In genomic region chr2:11182096-11182495, GRCm38 (mm10) we compare ENCODE assay signal across 20 mouse cellular contexts. TPM values are rescaled to one million over a fixed set of nuclear protein-coding genes. Genes with fewer than 3 reads are reported as not detected.
DNase-seq lines count a peak whose midpoint lies in the region; ATAC-seq lines count a peak whose summit lies in the region.
"Had no signal": no experiment of that assay in that cellular context is flagged by ENCODE, and none has a peak within 500 bp of the region (broad histone marks: within the 10 kb centered on the region; RNA-seq: fewer than 3 reads in every experiment).

No protein-coding gene starts in this region.

- no peak overlapping the region for H3K4me3 ChIP-seq in limb, embryonic 10.5 days
- H3K4me3 ChIP-seq: embryonic facial prominence, embryonic 10.5 days; embryonic facial prominence, embryonic 12.5 days; forebrain, embryonic 13.5 days; forebrain, embryonic 15.5 days had no signal

- ATAC-seq in CD4-positive, CD25-positive, alpha-beta regulatory T cell, adult 4 months, result peak; percentile 11
- ATAC-seq: forebrain, embryonic 13.5 days; forebrain, embryonic 15.5 days; forebrain, postnatal 0 days had no signal

- H3K27ac ChIP-seq in limb, embryonic 10.5 days, result no peak overlapping the region
- H3K27ac ChIP-seq: embryonic facial prominence, embryonic 10.5 days; embryonic facial prominence, embryonic 12.5 days; forebrain, embryonic 13.5 days; forebrain, embryonic 15.5 days had no signal

- 94% methylated on average over 7 of the region's 7 CpGs for WGBS in limb, embryonic 10.5 days

- H3K4me1 ChIP-seq in limb, embryonic 10.5 days, result no peaks in the 10 kb centered on the region
- H3K4me1 ChIP-seq: embryonic facial prominence, embryonic 10.5 days; embryonic facial prominence, embryonic 12.5 days; forebrain, embryonic 13.5 days; forebrain, embryonic 15.5 days had no signal

- peak; percentile 58 for DNase-seq in heart, adult 11 months
- no peak for DNase-seq in heart, adult 8-10 months (ENCODE audit: low spot score)
- peak; percentile 44 for DNase-seq in induced T-regulatory cell, adult 2 months (ENCODE audit: low read depth)
- no peak for DNase-seq in gastrocnemius, postnatal 4 days (ENCODE audit: low spot score in 2 of 2)
- no peak for DNase-seq in limb, embryonic 10.5 days (ENCODE audit: low spot score)
- no peak for DNase-seq in lung, postnatal 10 days
- DNase-seq: adrenal gland, adult 8-10 months; adrenal gland, postnatal 14 days; adrenal gland, postnatal 36 days; cerebellum, adult 11-12 months; cerebellum, adult 2 months; cerebellum, adult 9-10 months; cerebellum, postnatal 10 days; cerebellum, postnatal 25 days; forebrain, postnatal 0 days had no signal

- no peaks in the 10 kb centered on the region for H3K9me3 ChIP-seq in limb, embryonic 10.5 days (replicated peaks)
- H3K9me3 ChIP-seq: embryonic facial prominence, embryonic 10.5 days; embryonic facial prominence, embryonic 12.5 days; forebrain, embryonic 13.5 days; forebrain, embryonic 15.5 days had no signal

- no peaks in the 10 kb centered on the region for H3K36me3 ChIP-seq in limb, embryonic 10.5 days
- H3K36me3 ChIP-seq: embryonic facial prominence, embryonic 10.5 days; embryonic facial prominence, embryonic 12.5 days; forebrain, embryonic 15.5 days had no signal

- H3K27me3 ChIP-seq in limb, embryonic 10.5 days (ENCODE audit: low read depth, poor library complexity, severe bottlenecking), result no peaks in the 10 kb centered on the region
- H3K27me3 ChIP-seq: embryonic facial prominence, embryonic 12.5 days; forebrain, embryonic 15.5 days had no signal

RNA-seq across cellular contexts. Expression of gene Prkcq, which starts 10.2 kb away (rescaled TPM):
- 1 to 10 TPM; 4.7 to 6.3 (median 5.7) TPM for total RNA-seq in heart, adult 8-10 months (2022)
- 100 to 1,000 TPM; 134 to 151 TPM for polyA plus RNA-seq in CD4-positive, CD25-positive, alpha-beta regulatory T cell, adult 4 months (2017; shearing (Covaris generic))
- total RNA-seq in gastrocnemius, postnatal 4 days (2021), result 10 to 100 TPM; 42.4 to 46.5 TPM
- 0.90 and 0.95 TPM in 2 replicates for polyA plus RNA-seq in limb, embryonic 10.5 days (2016; fragmentation: Nextera tagmentation; extraction: Ambion mirVana)

Comparison
In these comparisons a context has a peak if more than half of its experiments do, and no peak if none do; other contexts are left out.
1. DNase-seq: peak in heart, adult 11 months (single experiment) and induced T-regulatory cell, adult 2 months (single experiment); none in heart, adult 8-10 months (single experiment), gastrocnemius, postnatal 4 days (0 of 2), limb, embryonic 10.5 days (single experiment) and lung, postnatal 10 days (single experiment).
2. RNA of gene Prkcq, which starts 10.2 kb away (total RNA-seq): 42.4 to 46.5 TPM in gastrocnemius, postnatal 4 days; 4.7 to 6.3 TPM in heart, adult 8-10 months; every median in the first group is over 4 times any median in the second.